Mouse (Mus musculus): ENCODE measurements around the gene Ralgapa2. TPM values are rescaled to one million over a fixed set of nuclear protein-coding genes. Genes with fewer than 3 reads are reported as not detected.

Ralgapa2 gene
- polyA plus RNA-seq, 1 experiment from 2014 or later = 8.7 TPM

- Histone ChIP-seq H3K27me3 (ENCODE audit: insufficient read depth, low read length) (no peaks in the 10 kb centered on the region), H3K4me1 (ENCODE audit: insufficient read depth) (peaks cover 3% of the 10 kb centered on the region; the same call in 1 of the 2 replicates), H3K27ac (ENCODE audit: low read depth) (no peak overlapping the region), H3K4me2 (no peak overlapping the region), H3K4me3 (ENCODE audit: low read depth, low read length) (no peak overlapping the region), H3K9ac (no peak overlapping the region), H3K36me3 (ENCODE audit: insufficient read depth) (no peaks in the 10 kb centered on the region), H3K9me3 (ENCODE audit: low read depth, low read length) (no peaks in the 10 kb centered on the region)
- TF ChIP-seq CTCF (IDR thresholded peaks at IDR 0.05; ENCODE audit: low read depth) = no peak
- DNase-seq = no peak
- no peak for ATAC-seq (ENCODE audit: insufficient read depth)
- WGBS = 81% methylated on average over 4 of the region's 4 CpGs
Measured at GRCm38 (mm10) chr2:146313811-146314210, 198.3 kb downstream of the Ralgapa2 start.

GRCm38 (mm10) chr2:146310760-146311159 lies 201.4 kb downstream of the Ralgapa2 start:
- Histone ChIP-seq H3K4me3 (ENCODE audit: low read depth, low read length) (no peak overlapping the region), H3K36me3 (ENCODE audit: insufficient read depth) (no peaks in the 10 kb centered on the region), H3K27me3 (ENCODE audit: insufficient read depth, low read length) (no peaks in the 10 kb centered on the region), H3K9me3 (ENCODE audit: low read depth, low read length) (no peaks in the 10 kb centered on the region), H3K9ac (no peak overlapping the region), H3K4me2 (no peak overlapping the region), H3K27ac (ENCODE audit: low read depth) (no peak overlapping the region), H3K4me1 (ENCODE audit: insufficient read depth) (peaks cover 3% of the 10 kb centered on the region; the same call in 1 of the 2 replicates)
- no peak for ATAC-seq (ENCODE audit: insufficient read depth)
- WGBS = 71% methylated on average over 3 of the region's 3 CpGs
- no peak for TF ChIP-seq CTCF (IDR thresholded peaks at IDR 0.05; ENCODE audit: low read depth)
- no peak for DNase-seq

GRCm38 (mm10) chr2:146310291-146310690 lies 201.9 kb downstream of the Ralgapa2 start:
- H3K27ac ChIP-seq (ENCODE audit: low read depth) = no peak overlapping the region
- peak; percentile 13; the same call in 1 of the 2 replicates for TF ChIP-seq CTCF (IDR thresholded peaks at IDR 0.05; ENCODE audit: low read depth)
- H3K27me3 ChIP-seq (ENCODE audit: insufficient read depth, low read length) = no peaks in the 10 kb centered on the region
- WGBS = 47% methylated on average over 6 of the region's 6 CpGs
- no peak overlapping the region for H3K9ac ChIP-seq
- H3K9me3 ChIP-seq (ENCODE audit: low read depth, low read length) = no peaks in the 10 kb centered on the region
- DNase-seq (peak; percentile 82), ATAC-seq (ENCODE audit: insufficient read depth) (peak; percentile 86)
- no peaks in the 10 kb centered on the region for H3K36me3 ChIP-seq (ENCODE audit: insufficient read depth)
- peaks cover 3% of the 10 kb centered on the region; the same call in 1 of the 2 replicates for H3K4me1 ChIP-seq (ENCODE audit: insufficient read depth)
- no peak overlapping the region for H3K4me3 ChIP-seq (ENCODE audit: low read depth, low read length)
- H3K4me2 ChIP-seq = no peak overlapping the region

- 86% methylated on average over 2 of the region's 2 CpGs for WGBS
Measured at GRCm38 (mm10) chr2:146309413-146309812, 202.7 kb downstream of the Ralgapa2 start.

DNA sequence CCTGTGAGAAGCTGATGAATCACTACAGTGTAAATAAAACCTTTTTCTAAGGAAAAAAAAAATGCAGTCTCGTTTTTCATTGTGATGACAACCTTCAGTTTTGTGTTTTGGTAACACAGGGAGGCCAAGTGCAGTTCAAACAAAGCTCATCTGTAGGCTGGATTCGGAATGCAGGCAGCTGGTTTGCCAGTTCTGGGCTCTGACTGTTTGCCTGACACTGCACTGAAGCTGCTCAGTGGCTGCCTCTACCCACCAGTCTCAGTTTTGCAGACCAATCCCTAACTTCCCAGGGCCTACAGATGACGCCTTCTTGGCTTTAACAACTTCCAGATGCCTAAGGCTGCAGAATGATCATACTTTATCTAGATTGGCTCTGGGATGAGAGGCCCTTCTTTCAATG lies 205.1 kb downstream of the Ralgapa2 start:
- H3K9ac ChIP-seq = no peak overlapping the region
- peak; percentile 71 for ATAC-seq (ENCODE audit: insufficient read depth)
- H3K4me2 ChIP-seq = no peak overlapping the region
- peak; percentile 48 for DNase-seq
- no peaks in the 10 kb centered on the region for H3K9me3 ChIP-seq (ENCODE audit: low read depth, low read length)
- 27% methylated on average over 3 of the region's 3 CpGs for WGBS
- peaks cover 3% of the 10 kb centered on the region; the same call in 1 of the 2 replicates for H3K4me1 ChIP-seq (ENCODE audit: insufficient read depth)
- H3K36me3 ChIP-seq (ENCODE audit: insufficient read depth) = no peaks in the 10 kb centered on the region
- no peaks in the 10 kb centered on the region for H3K27me3 ChIP-seq (ENCODE audit: insufficient read depth, low read length)
- no peak for TF ChIP-seq CTCF (IDR thresholded peaks at IDR 0.05; ENCODE audit: low read depth)
- H3K4me3 ChIP-seq (ENCODE audit: low read depth, low read length) = no peak overlapping the region
- no peak overlapping the region for H3K27ac ChIP-seq (ENCODE audit: low read depth)

More at GRCm38 (mm10) chr2:146309413-146309812, 202.7 kb downstream of the Ralgapa2 start:
- DNase-seq (no peak), ATAC-seq (ENCODE audit: insufficient read depth) (peak; percentile 9; the same call in 1 of the 2 replicates)
- Histone ChIP-seq H3K9me3 (ENCODE audit: low read depth, low read length) (no peaks in the 10 kb centered on the region), H3K4me1 (ENCODE audit: insufficient read depth) (peaks cover 3% of the 10 kb centered on the region; the same call in 1 of the 2 replicates), H3K4me3 (ENCODE audit: low read depth, low read length) (no peak overlapping the region), H3K4me2 (no peak overlapping the region), H3K9ac (no peak overlapping the region), H3K27ac (ENCODE audit: low read depth) (no peak overlapping the region), H3K36me3 (ENCODE audit: insufficient read depth) (no peaks in the 10 kb centered on the region), H3K27me3 (ENCODE audit: insufficient read depth, low read length) (no peaks in the 10 kb centered on the region)
- TF ChIP-seq CTCF (IDR thresholded peaks at IDR 0.05; ENCODE audit: low read depth) = no peak

- H3K4me1 ChIP-seq (ENCODE audit: insufficient read depth) = no peaks in the 10 kb centered on the region
- H3K4me2 ChIP-seq = no peak overlapping the region
- no peaks in the 10 kb centered on the region for H3K27me3 ChIP-seq (ENCODE audit: insufficient read depth, low read length)
- ATAC-seq (ENCODE audit: insufficient read depth) = no peak
- TF ChIP-seq CTCF (IDR thresholded peaks at IDR 0.05; ENCODE audit: low read depth) = no peak
- H3K4me3 ChIP-seq (ENCODE audit: low read depth, low read length) = no peak overlapping the region
- no peaks in the 10 kb centered on the region for H3K36me3 ChIP-seq (ENCODE audit: insufficient read depth)
- DNase-seq = no peak
- WGBS = 49% methylated on average over 9 of the region's 9 CpGs
- no peaks in the 10 kb centered on the region for H3K9me3 ChIP-seq (ENCODE audit: low read depth, low read length)
- no peak overlapping the region for H3K27ac ChIP-seq (ENCODE audit: low read depth)
- no peak overlapping the region for H3K9ac ChIP-seq
Measured at GRCm38 (mm10) chr2:146302094-146302699, 209.9 kb downstream of the Ralgapa2 start.

- 91% methylated on average over 1 of the region's 1 CpGs for WGBS
- H3K4me3 ChIP-seq (ENCODE audit: low read depth, low read length) = no peak overlapping the region
- H3K9me3 ChIP-seq (ENCODE audit: low read depth, low read length) = no peaks in the 10 kb centered on the region
- no peak overlapping the region for H3K4me2 ChIP-seq
- no peaks in the 10 kb centered on the region for H3K4me1 ChIP-seq (ENCODE audit: insufficient read depth)
- DNase-seq = no peak
- TF ChIP-seq CTCF (IDR thresholded peaks at IDR 0.05; ENCODE audit: low read depth) = no peak
- H3K27me3 ChIP-seq (ENCODE audit: insufficient read depth, low read length) = no peaks in the 10 kb centered on the region
- H3K27ac ChIP-seq (ENCODE audit: low read depth) = no peak overlapping the region
- H3K36me3 ChIP-seq (ENCODE audit: insufficient read depth) = no peaks in the 10 kb centered on the region
- no peak overlapping the region for H3K9ac ChIP-seq
- ATAC-seq (ENCODE audit: insufficient read depth) = no peak
Measured at GRCm38 (mm10) chr2:146300500-146301020, 211.6 kb downstream of the Ralgapa2 start.
